Mouse (Mus musculus) hindbrain, embryonic 15.5 days (tissue): ENCODE results near the gene Msx1. TPM values are rescaled to one million over a fixed set of nuclear protein-coding genes. Genes with fewer than 3 reads are reported as not detected.
A peak's percentile ranks its signal among the peaks of the same experiment; 100 is the strongest.

Experiments
- ATAC-seq: fragments of 200-750 bp; cut with Nextera tagmentation; 2 replicates; pipeline ENCODE4 v1.8.0; 2017; ENCODE audit warnings: low read depth, moderate number of reproducible peaks, moderate TSS enrichment; ENCODE audit not compliant: low FRiP score
- H3K27ac ChIP-seq: fragments of 300-500 bp; sonication (generic); replicated peaks from 2 replicates; pipeline ENCODE4 v1.5.1; 2015; ENCODE audit warnings: mild to moderate bottlenecking, inconsistent platforms
- H3K27me3 ChIP-seq: fragments of 300-500 bp; sonication (generic); 2 replicates; pipeline ENCODE4 v1.6.1; 2015; ENCODE audit warnings: control low read depth, inconsistent platforms
- H3K36me3 ChIP-seq: fragments of 300-500 bp; sonication (generic); 2 replicates; pipeline ENCODE4 v1.6.1; 2015; ENCODE audit warnings: control low read depth, inconsistent platforms
- H3K4me1 ChIP-seq: fragments of 300-500 bp; sonication (generic); replicated peaks from 2 replicates; pipeline ENCODE4 v1.6.1; 2015; ENCODE audit warnings: control low read depth, inconsistent platforms
- H3K4me2 ChIP-seq: fragments of 300-500 bp; sonication (generic); 2 replicates; pipeline ENCODE4 v1.6.1; 2015; ENCODE audit warnings: moderate library complexity, mild to moderate bottlenecking, inconsistent platforms
- H3K4me3 ChIP-seq: fragments of 300-500 bp; sonication (generic); 2 replicates; pipeline ENCODE4 v1.5.1; 2015; ENCODE audit warnings: mild to moderate bottlenecking, inconsistent platforms
- H3K9ac ChIP-seq: fragments of 300-500 bp; sonication (generic); 2 replicates; pipeline ENCODE4 v1.6.1; 2015; ENCODE audit warnings: inconsistent platforms
- H3K9me3 ChIP-seq: fragments of 300-500 bp; sonication (generic); 2 replicates; pipeline ENCODE4 v1.6.1; 2016; ENCODE audit warnings: control low read depth, inconsistent platforms
- whole genome bisulfite sequencing: fragments of 180-500 bp; shearing (Covaris S2); methylation state at CpG from one replicate; pipeline ENCODE4 v1.1.7; 2015; 5-methylcytosine and 5-hydroxymethylcytosine counted together
- polyA plus RNA-seq: library from polyadenylated mRNA; unstranded; fragments of >200 nt; fragmentation: Nextera tagmentation; extraction: Ambion mirVana; gene quantifications from 2 replicates; pipeline ENCODE4 v1.2.1, GENCODE M21; 2015

The Msx1 gene
- 26.4 and 36.7 TPM in 2 replicates for polyA plus RNA-seq

- Histone ChIP-seq H3K27me3 (peaks cover 58% of the 10 kb centered on the region), H3K36me3 (no peaks in the 10 kb centered on the region), H3K4me1 (peaks cover 26% of the 10 kb centered on the region), H3K4me3 (peak within 1 kb of the TSS; percentile 37), H3K9ac (peak within 1 kb of the TSS; percentile 9; the same call in 1 of the 2 replicates), H3K9me3 (no peaks in the 10 kb centered on the region), H3K27ac (0 out of 2 replicates have a peak within 1 kb of the TSS, but pooled peaks have one; percentile 10), H3K4me2 (peak within 1 kb of the TSS; percentile 59)
- WGBS = 0% methylated on average over 37 of the region's 37 CpGs
- peak; percentile 79 for ATAC-seq
Observed at GRCm38 (mm10) chr5:37824461-37824795, at the start of gene Msx1. Msx1 (minus strand) TSS chr5:37824583.

DNA sequence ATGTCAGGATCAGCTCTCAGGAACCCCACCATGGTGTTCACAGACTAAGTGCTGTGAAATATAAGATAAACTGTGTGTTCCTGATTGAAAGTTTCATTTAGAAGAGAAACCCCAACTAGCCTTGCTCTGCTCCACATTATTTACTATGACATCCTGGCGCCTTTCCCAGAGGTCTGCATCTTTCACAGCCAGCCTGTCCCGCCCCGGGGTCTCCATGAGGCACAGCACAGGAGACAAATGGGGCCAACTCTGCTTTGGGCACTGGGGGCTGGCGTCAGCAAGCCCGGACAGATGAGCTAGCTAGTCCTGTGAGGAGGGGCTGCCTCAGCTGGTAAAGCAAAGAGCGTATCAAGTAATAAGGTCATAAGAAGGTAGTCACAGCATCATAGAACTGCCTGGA is 41.1 kb upstream of the Msx1 start:
- H3K36me3 ChIP-seq = no peaks in the 10 kb centered on the region
- WGBS = 61% methylated on average over 6 of the region's 6 CpGs
- ATAC-seq = no peak

DNA sequence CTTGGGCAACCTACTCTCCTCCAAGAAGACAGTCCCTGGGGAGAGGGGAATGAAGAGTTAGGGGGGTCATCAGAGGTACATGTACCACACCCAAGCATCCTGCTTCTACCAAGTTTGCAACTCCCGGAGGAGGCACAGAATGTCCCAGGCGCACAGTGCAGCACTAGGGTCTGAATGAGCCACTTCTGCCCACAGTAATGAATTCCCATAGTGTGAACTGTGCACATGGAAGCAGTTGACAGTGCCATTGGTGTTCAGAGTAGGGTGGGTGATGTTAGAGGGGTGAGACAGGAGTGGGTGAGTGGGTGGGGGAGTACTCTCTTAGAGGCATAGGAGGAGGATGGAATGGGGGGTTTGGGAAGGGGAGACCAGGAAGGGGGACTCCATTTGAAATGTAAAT is 39.9 kb upstream of the Msx1 start:
- Histone ChIP-seq H3K4me1 (peaks cover 14% of the 10 kb centered on the region; the same call in 1 of the 2 replicates), H3K36me3 (no peaks in the 10 kb centered on the region), H3K9me3 (no peaks in the 10 kb centered on the region), H3K9ac (no peak overlapping the region), H3K27me3 (peaks cover 14% of the 10 kb centered on the region; the same call in 1 of the 2 replicates), H3K27ac (no peak overlapping the region), H3K4me3 (no peak overlapping the region), H3K4me2 (no peak overlapping the region)
- no peak for ATAC-seq
- WGBS = 92% methylated on average over 2 of the region's 2 CpGs

More for the DNA sequence above, 41.1 kb upstream of the Msx1 start:
- peaks cover 5% of the 10 kb centered on the region; the same call in 1 of the 2 replicates for H3K4me1 ChIP-seq
- H3K9me3 ChIP-seq = no peaks in the 10 kb centered on the region
- peaks cover 10% of the 10 kb centered on the region; the same call in 1 of the 2 replicates for H3K27me3 ChIP-seq
- no peak overlapping the region for H3K9ac ChIP-seq
- no peak overlapping the region for H3K4me3 ChIP-seq
- H3K4me2 ChIP-seq = no peak overlapping the region
- H3K27ac ChIP-seq = no peak overlapping the region

DNA sequence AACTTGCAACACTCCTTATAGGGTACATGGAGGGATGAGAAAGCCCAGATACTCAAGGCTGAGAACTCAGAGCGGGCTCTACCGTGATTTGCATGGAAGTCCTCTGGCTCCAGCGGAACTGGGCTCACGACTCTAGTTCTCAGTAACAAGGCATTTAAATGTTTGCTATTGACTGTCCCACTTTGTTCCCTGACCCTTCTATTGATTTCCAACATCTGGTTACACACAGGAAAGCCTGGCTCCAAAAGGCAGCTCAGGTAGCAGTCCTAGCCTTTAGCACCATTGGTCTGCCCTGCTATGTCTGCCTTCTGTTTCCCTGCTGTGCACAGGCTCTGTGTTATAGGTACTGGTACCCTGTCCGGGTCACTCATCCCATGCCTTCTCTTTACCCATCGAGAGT is 36.5 kb upstream of the Msx1 start:
- H3K9ac ChIP-seq = no peak overlapping the region
- no peak for ATAC-seq
- 88% methylated on average over 6 of the region's 6 CpGs for WGBS
- H3K27me3 ChIP-seq = peaks cover 18% of the 10 kb centered on the region; the same call in 1 of the 2 replicates
- H3K27ac ChIP-seq = 0 out of 2 replicates have a peak overlapping the region, but pooled peaks have one; percentile 36
- no peaks in the 10 kb centered on the region for H3K9me3 ChIP-seq
- no peak overlapping the region for H3K4me3 ChIP-seq
- H3K4me1 ChIP-seq = peaks cover 23% of the 10 kb centered on the region
- H3K36me3 ChIP-seq = no peaks in the 10 kb centered on the region
- no peak overlapping the region for H3K4me2 ChIP-seq

DNA sequence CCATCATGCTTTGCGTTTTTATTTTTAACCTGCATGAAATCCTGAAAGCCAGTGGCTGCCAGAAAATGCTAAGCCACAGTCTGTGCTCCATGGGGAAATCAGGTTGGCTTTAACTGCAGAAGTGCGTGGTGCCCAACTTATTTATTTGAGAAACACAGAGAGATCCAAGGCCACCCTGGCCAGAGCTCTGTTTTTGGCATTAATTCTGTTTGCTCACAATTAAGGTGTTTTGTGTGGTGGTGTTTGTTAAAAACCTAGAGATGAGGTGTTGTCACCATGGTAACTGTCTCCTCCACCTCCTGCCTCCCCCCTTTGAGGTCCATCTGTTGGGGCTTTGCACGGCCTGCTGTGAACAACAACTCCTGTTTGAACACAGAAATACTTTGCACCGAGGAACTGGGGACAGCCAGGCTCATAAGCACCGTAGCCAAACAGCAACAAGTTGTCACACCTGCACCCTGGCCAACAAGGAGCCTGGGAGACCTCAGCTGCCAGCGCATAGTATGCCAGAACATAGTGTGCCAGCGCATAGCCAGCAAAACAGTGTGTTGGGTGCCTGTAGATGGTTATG is 35.9 kb upstream of the Msx1 start:
- H3K36me3 ChIP-seq = no peaks in the 10 kb centered on the region
- H3K9ac ChIP-seq = no peak overlapping the region
- H3K4me1 ChIP-seq = peaks cover 23% of the 10 kb centered on the region
- 52% methylated on average over 7 of the region's 7 CpGs for WGBS
- no peak overlapping the region for H3K4me2 ChIP-seq
- ATAC-seq = peak; percentile 18; the same call in 1 of the 2 replicates
- H3K9me3 ChIP-seq = no peaks in the 10 kb centered on the region
- 0 out of 2 replicates have a peak overlapping the region, but pooled peaks have one; percentile 36 for H3K27ac ChIP-seq
- H3K27me3 ChIP-seq = peaks cover 18% of the 10 kb centered on the region; the same call in 1 of the 2 replicates
- H3K4me3 ChIP-seq = no peak overlapping the region

DNA sequence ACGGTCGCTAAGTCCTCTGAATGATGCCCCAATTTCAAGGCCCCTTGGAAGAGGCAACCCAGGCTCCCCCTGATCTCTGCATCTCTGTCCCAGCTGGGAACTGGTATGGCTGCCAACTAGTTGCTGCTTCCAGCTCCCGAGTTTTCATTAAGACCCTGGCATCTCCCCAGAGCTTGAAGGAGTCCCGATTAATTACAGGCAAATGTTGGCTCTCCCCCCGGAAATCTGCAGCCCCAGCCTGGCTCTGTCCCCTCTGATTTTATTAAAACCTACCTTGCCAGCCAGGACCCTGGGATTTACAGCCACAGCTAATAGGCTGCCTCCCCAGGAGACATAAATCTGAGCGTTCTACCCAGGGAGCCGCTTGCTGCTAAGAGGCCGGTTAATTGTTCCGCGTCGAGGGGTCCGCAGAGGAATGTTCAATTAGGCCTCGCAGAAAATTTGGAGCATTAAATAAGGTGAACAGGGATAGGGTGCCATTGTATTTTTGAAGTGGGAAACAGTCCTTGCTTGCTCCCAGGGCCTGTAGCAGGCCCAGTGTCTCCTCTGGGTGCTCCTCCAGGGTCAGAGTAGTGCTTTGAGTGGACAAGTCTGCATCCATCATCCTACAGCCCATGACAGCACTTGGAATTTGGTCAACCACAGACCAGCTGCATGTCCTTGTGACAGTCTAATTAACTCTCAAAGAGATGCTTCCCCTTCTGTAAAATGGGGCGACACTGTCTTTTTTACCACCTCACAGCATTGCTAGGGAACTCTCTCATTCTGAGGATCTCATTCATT is 33.6 kb upstream of the Msx1 start:
- no peak overlapping the region for H3K27ac ChIP-seq
- H3K36me3 ChIP-seq = no peaks in the 10 kb centered on the region
- H3K4me1 ChIP-seq = peaks cover 23% of the 10 kb centered on the region
- no peak overlapping the region for H3K9ac ChIP-seq
- no peaks in the 10 kb centered on the region for H3K9me3 ChIP-seq
- peaks cover 18% of the 10 kb centered on the region; the same call in 1 of the 2 replicates for H3K27me3 ChIP-seq
- 23% methylated on average over 14 of the region's 14 CpGs for WGBS
- ATAC-seq = peak; percentile 81
- H3K4me3 ChIP-seq = no peak overlapping the region
- no peak overlapping the region for H3K4me2 ChIP-seq

DNA sequence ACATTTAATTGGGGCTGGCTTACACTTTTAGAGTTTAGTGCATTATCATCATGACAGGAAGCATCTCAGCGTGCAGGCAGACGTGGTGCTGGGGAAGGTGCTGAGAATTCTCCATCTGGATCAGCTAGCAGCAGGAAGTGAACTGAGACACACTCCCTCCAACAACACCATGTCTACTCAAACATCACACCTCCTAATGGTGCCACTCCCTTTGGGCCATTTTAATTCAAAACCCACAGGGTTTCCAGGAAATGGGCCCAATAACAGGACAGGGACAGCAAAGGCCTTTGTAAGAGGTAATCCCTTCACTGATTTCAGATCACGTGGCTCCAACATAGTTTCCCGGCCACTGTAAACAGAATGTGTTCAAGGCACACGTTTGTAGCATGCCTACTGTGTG is 31.7 kb upstream of the Msx1 start:
- no peaks in the 10 kb centered on the region for H3K36me3 ChIP-seq
- H3K27me3 ChIP-seq = peaks cover 18% of the 10 kb centered on the region; the same call in 1 of the 2 replicates
- ATAC-seq = no peak
- no peak overlapping the region for H3K4me2 ChIP-seq
- WGBS = 68% methylated on average over 5 of the region's 5 CpGs
- no peaks in the 10 kb centered on the region for H3K9me3 ChIP-seq
- no peak overlapping the region for H3K4me3 ChIP-seq
- H3K4me1 ChIP-seq = peaks cover 32% of the 10 kb centered on the region
- no peak overlapping the region for H3K9ac ChIP-seq
- H3K27ac ChIP-seq = no peak overlapping the region

- H3K9ac ChIP-seq = no peak overlapping the region
- no peak overlapping the region for H3K4me3 ChIP-seq
- no peaks in the 10 kb centered on the region for H3K36me3 ChIP-seq
- H3K4me1 ChIP-seq = peaks cover 18% of the 10 kb centered on the region
- peaks cover 9% of the 10 kb centered on the region; the same call in 1 of the 2 replicates for H3K27me3 ChIP-seq
- no peaks in the 10 kb centered on the region for H3K9me3 ChIP-seq
- H3K27ac ChIP-seq = no peak overlapping the region
- ATAC-seq = no peak
- 66% methylated on average over 6 of the region's 6 CpGs for WGBS
- no peak overlapping the region for H3K4me2 ChIP-seq
Observed at GRCm38 (mm10) chr5:37854233-37854632, 29.9 kb upstream of the Msx1 start.

DNA sequence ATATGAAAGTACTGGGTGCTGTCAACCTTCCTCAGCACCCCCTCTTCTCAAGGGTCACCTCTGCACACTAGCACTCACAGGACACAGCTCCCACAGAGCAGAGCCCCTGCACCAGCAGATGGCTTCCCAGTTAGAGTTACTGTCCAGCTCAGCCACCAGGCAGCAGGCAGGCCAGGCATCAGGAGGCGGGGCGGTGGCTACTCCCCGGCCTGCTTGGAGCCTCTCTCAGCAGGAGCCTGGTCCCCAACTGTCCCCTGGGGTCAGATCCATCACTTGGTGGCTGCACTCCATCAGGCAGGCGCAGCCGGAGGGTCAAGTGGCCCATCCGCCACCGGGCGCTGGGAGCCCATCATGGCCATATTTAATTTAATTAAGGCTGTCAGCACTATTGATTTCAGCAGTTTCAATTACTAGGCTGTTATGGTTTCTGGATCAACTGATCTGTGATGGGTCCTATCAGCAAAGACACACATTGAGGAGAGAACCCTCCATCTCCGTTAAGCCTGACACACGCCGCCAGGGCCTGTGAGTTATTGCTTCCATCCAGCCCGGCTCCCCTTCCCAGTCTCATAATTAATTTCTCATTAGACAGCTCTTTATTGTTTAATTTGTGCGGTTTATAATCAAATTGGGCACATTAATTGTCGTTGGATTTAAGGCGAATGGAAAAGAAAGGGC is 27.1 kb upstream of the Msx1 start:
- H3K36me3 ChIP-seq = no peaks in the 10 kb centered on the region
- no peak overlapping the region for H3K9ac ChIP-seq
- WGBS = 37% methylated on average over 15 of the region's 15 CpGs
- peak; percentile 57; the same call in 1 of the 2 replicates for ATAC-seq
- H3K9me3 ChIP-seq = no peaks in the 10 kb centered on the region
- H3K4me3 ChIP-seq = no peak overlapping the region
- H3K4me2 ChIP-seq = no peak overlapping the region
- no peak overlapping the region for H3K27ac ChIP-seq
- H3K4me1 ChIP-seq = peaks cover 9% of the 10 kb centered on the region
- H3K27me3 ChIP-seq = peaks cover 6% of the 10 kb centered on the region; the same call in 1 of the 2 replicates

- Histone ChIP-seq H3K36me3 (no peaks in the 10 kb centered on the region), H3K4me1 (peaks cover 9% of the 10 kb centered on the region), H3K9ac (no peak overlapping the region), H3K27ac (no peak overlapping the region), H3K9me3 (no peaks in the 10 kb centered on the region), H3K27me3 (peaks cover 9% of the 10 kb centered on the region), H3K4me2 (no peak overlapping the region), H3K4me3 (no peak overlapping the region)
- 38% methylated on average over 8 of the region's 8 CpGs for WGBS
- no peak for ATAC-seq
Observed at GRCm38 (mm10) chr5:37848991-37849719, 24.8 kb upstream of the Msx1 start.

- Histone ChIP-seq H3K27me3 (peaks cover 75% of the 10 kb centered on the region), H3K9me3 (no peaks in the 10 kb centered on the region), H3K36me3 (no peaks in the 10 kb centered on the region), H3K4me2 (no peak overlapping the region), H3K9ac (no peak overlapping the region), H3K27ac (no peak overlapping the region), H3K4me3 (no peak overlapping the region), H3K4me1 (peaks cover 13% of the 10 kb centered on the region)
- 35% methylated on average over 3 of the region's 3 CpGs for WGBS
- no peak for ATAC-seq
Observed at GRCm38 (mm10) chr5:37836267-37836646, 11.9 kb upstream of the Msx1 start.
